Mouse (Mus musculus) heart, adult 2 months (tissue): ENCODE measurements around the gene Alox12.

ENCODE experiments used
- CTCF ChIP-seq: fragments of 200-600 bp; IDR thresholded peaks from 2 replicates; pipeline ENCODE4 v1.8.1; 2022; ENCODE audit warnings: antibody characterized with exemption, mild to moderate bottlenecking, moderate library complexity
- POLR2A ChIP-seq: fragments of 200-500 bp; IDR thresholded peaks from 2 replicates; pipeline ENCODE4 v1.6.1; 2011; ENCODE audit warnings: mild to moderate bottlenecking, low read depth, low read length, control low read depth; ENCODE audit not compliant: insufficient read depth

DNA sequence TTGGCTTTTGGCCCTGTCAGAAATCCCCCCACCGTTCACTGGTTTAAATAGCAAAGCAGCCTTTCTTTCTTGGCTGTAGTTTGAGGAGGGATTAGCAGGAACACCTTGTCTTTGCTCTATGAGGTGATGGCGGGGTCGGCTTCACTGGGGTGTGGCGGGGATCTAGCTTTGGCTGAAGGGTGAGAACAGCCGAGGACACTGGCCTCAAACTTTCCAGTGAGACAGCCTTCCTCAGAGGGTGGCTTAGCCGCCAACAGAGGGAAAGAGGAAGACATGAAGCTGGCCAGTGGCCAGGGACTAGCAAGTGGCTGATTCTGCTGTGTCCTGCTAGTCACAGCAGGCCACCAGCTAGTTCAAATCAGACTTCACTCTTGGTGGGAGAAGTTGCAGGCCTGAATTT is 34.1 kb upstream of the Alox12 start:
- no peak for TF ChIP-seq POLR2A
- TF ChIP-seq CTCF: no peak
